Mouse (Mus musculus): ENCODE measurements around the gene Pjvk.

GRCm38 (mm10) chr2:76673472-76674081, 25.3 kb downstream of the Pjvk start:
- peak; percentile 73 for TF ChIP-seq CTCF (IDR thresholded peaks at IDR 0.05)
- TF ChIP-seq EP300 (IDR thresholded peaks at IDR 0.05; ENCODE audit: insufficient read depth, low read depth, low read length), result no peak
- TF ChIP-seq POLR2A (IDR thresholded peaks at IDR 0.05; ENCODE audit: insufficient read depth, low read depth, low read length), result no peak
